Mouse (Mus musculus) heart, postnatal 0 days (tissue): ENCODE data around the gene Palld. TPM values are rescaled to one million over a fixed set of nuclear protein-coding genes. Genes with fewer than 3 reads are reported as not detected.

Experiments used
- ATAC-seq: fragments of 200-750 bp; cut with Nextera tagmentation; 2 replicates; pipeline ENCODE4 v1.8.0; 2017; ENCODE audit warnings: low read depth, moderate number of reproducible peaks, moderate library complexity; ENCODE audit not compliant: insufficient read depth
- DNase-seq: peaks from one replicate; pipeline ENCODE4 v3.0.0-alpha.2; 2016; ENCODE audit warnings: low spot score
- H3K27ac ChIP-seq: fragments of 300-500 bp; sonication (generic); 2 replicates; pipeline ENCODE4 v1.5.1; 2014; ENCODE audit warnings: low read depth, mild to moderate bottlenecking
- H3K27me3 ChIP-seq: fragments of 300-500 bp; sonication (generic); 2 replicates; pipeline ENCODE4 v1.6.1; 2014; ENCODE audit warnings: low read length, mixed read lengths; ENCODE audit not compliant: control insufficient read depth, insufficient read depth
- H3K36me3 ChIP-seq: fragments of 300-500 bp; sonication (generic); replicated peaks from 2 replicates; pipeline ENCODE4 v1.6.1; 2014; ENCODE audit warnings: low read length, mixed read lengths; ENCODE audit not compliant: control insufficient read depth, insufficient read depth
- H3K4me1 ChIP-seq: fragments of 300-500 bp; sonication (generic); 2 replicates; pipeline ENCODE4 v1.6.1; 2014; ENCODE audit warnings: antibody characterized with exemption; ENCODE audit not compliant: control insufficient read depth, insufficient read depth
- H3K4me2 ChIP-seq: fragments of 300-500 bp; sonication (generic); 2 replicates; pipeline ENCODE4 v1.6.1; 2014; ENCODE audit warnings: low read depth, mild to moderate bottlenecking, low read length, moderate library complexity
- H3K4me3 ChIP-seq: fragments of 300-500 bp; sonication (generic); 2 replicates; pipeline ENCODE4 v1.5.1; 2014; ENCODE audit warnings: low read depth, low read length
- H3K9ac ChIP-seq: fragments of 300-500 bp; sonication (generic); replicated peaks from 2 replicates; pipeline ENCODE4 v1.6.1; 2014; ENCODE audit warnings: low read depth, low read length, mixed read lengths
- H3K9me3 ChIP-seq: fragments of 300-500 bp; sonication (generic); replicated peaks from 2 replicates; pipeline ENCODE4 v1.6.1; 2016; ENCODE audit warnings: low read length; ENCODE audit not compliant: control insufficient read depth
- CTCF ChIP-seq: IDR thresholded peaks from 2 replicates; pipeline ENCODE4 v1.5.1; 2016; ENCODE audit warnings: antibody characterized with exemption, control low read depth, low read depth
- EP300 ChIP-seq: IDR thresholded peaks from 2 replicates; pipeline ENCODE4 v1.6.1; 2016; ENCODE audit warnings: antibody characterized with exemption, low read depth
- WGBS: fragments of 180-500 bp; shearing (Covaris S2); extraction: QIAGEN DNeasy Blood & Tissue Kit; methylation state at CpG from one replicate; pipeline ENCODE4 v1.1.7; 2014; 5-methylcytosine and 5-hydroxymethylcytosine counted together
- polyA plus RNA-seq: library from polyadenylated mRNA; unstranded; fragments of >200 nt; fragmentation: Nextera tagmentation; extraction: Ambion mirVana; gene quantifications from 2 replicates; pipeline ENCODE4 v1.2.1, GENCODE M21; 2015
- total RNA-seq: library from RNA; depleted of rRNA; stranded (reverse); fragments of >200 nt; gene quantifications from 2 replicates; pipeline ENCODE4 v1.2.3, GENCODE M21; 2014; ENCODE audit warnings: low replicate concordance

Gene Palld
- total and polyA plus RNA-seq, 2 experiments from 2014 or later: 103 to 127 TPM

GRCm38 (mm10) chr8:61499035-61499434 is 403.5 kb downstream of the Palld start:
- peak; percentile 64 for TF ChIP-seq CTCF
- no peak for TF ChIP-seq EP300
- Histone ChIP-seq H3K27me3 (no peaks in the 10 kb centered on the region), H3K27ac (no peak overlapping the region), H3K4me2 (no peak overlapping the region), H3K4me1 (no peaks in the 10 kb centered on the region), H3K36me3 (peaks cover 27% of the 10 kb centered on the region), H3K9me3 (no peaks in the 10 kb centered on the region), H3K4me3 (no peak overlapping the region), H3K9ac (no peak overlapping the region)
- DNase-seq (peak; percentile 33), ATAC-seq (no peak)
- 55% methylated on average over 4 of the region's 4 CpGs for WGBS

GRCm38 (mm10) chr8:61497110-61497509 is 405.4 kb downstream of the Palld start:
- TF ChIP-seq CTCF (no peak), EP300 (no peak)
- H3K27me3 ChIP-seq: no peaks in the 10 kb centered on the region
- H3K27ac ChIP-seq: no peak overlapping the region
- no peak overlapping the region for H3K4me3 ChIP-seq
- no peak for ATAC-seq
- WGBS: 82% methylated on average over 4 of the region's 4 CpGs
- no peaks in the 10 kb centered on the region for H3K9me3 ChIP-seq
- no peak overlapping the region for H3K9ac ChIP-seq
- H3K4me1 ChIP-seq: no peaks in the 10 kb centered on the region
- H3K4me2 ChIP-seq: no peak overlapping the region
- DNase-seq: no peak
- H3K36me3 ChIP-seq: peaks cover 32% of the 10 kb centered on the region

- peak overlapping the region; percentile 80 for H3K9ac ChIP-seq
- no peak for ATAC-seq
- 87% methylated on average over 8 of the region's 8 CpGs for WGBS
- no peak for DNase-seq
- no peak for TF ChIP-seq EP300
- TF ChIP-seq CTCF: no peak
- H3K4me3 ChIP-seq: peak overlapping the region; percentile 65
- H3K4me1 ChIP-seq: peaks cover 3% of the 10 kb centered on the region; the same call in 1 of the 2 replicates
- H3K27ac ChIP-seq: no peak overlapping the region
- peaks cover 21% of the 10 kb centered on the region for H3K36me3 ChIP-seq
- peak overlapping the region; percentile 70 for H3K4me2 ChIP-seq
- H3K27me3 ChIP-seq: no peaks in the 10 kb centered on the region
- H3K9me3 ChIP-seq: no peaks in the 10 kb centered on the region
Observed at GRCm38 (mm10) chr8:61488631-61489030, 413.9 kb downstream of the Palld start.

- peaks cover 13% of the 10 kb centered on the region; the same call in 1 of the 2 replicates for H3K36me3 ChIP-seq
- no peaks in the 10 kb centered on the region for H3K9me3 ChIP-seq
- TF ChIP-seq CTCF: no peak
- no peak for TF ChIP-seq EP300
- no peaks in the 10 kb centered on the region for H3K27me3 ChIP-seq
- peak within 1 kb of the TSS; percentile 70 for H3K4me2 ChIP-seq
- DNase-seq: peak; percentile 96
- H3K27ac ChIP-seq: peak within 1 kb of the TSS; percentile 95
- peak within 1 kb of the TSS; percentile 80 for H3K9ac ChIP-seq
- ATAC-seq: peak; percentile 95
- peaks cover 3% of the 10 kb centered on the region; the same call in 1 of the 2 replicates for H3K4me1 ChIP-seq
- 2% methylated on average over 29 of the region's 29 CpGs for WGBS
- peak within 1 kb of the TSS; percentile 65 for H3K4me3 ChIP-seq
Observed at GRCm38 (mm10) chr8:61487597-61488156, 414.8 kb downstream of the Palld start, which contains the start of gene Cbr4. Gene Cbr4 (plus strand): TSS chr8:61487734.

- DNase-seq: no peak
- H3K9me3 ChIP-seq: no peaks in the 10 kb centered on the region
- H3K36me3 ChIP-seq: peaks cover 9% of the 10 kb centered on the region; the same call in 1 of the 2 replicates
- H3K27ac ChIP-seq: no peak overlapping the region
- peak overlapping the region; percentile 65; the same call in 1 of the 2 replicates for H3K4me3 ChIP-seq
- no peak for ATAC-seq
- H3K4me1 ChIP-seq: peaks cover 3% of the 10 kb centered on the region; the same call in 1 of the 2 replicates
- no peak overlapping the region for H3K4me2 ChIP-seq
- WGBS: 91% methylated on average over 2 of the region's 2 CpGs
- no peaks in the 10 kb centered on the region for H3K27me3 ChIP-seq
- no peak overlapping the region for H3K9ac ChIP-seq
- TF ChIP-seq CTCF (no peak), EP300 (no peak)
Observed at GRCm38 (mm10) chr8:61486923-61487529, 415.5 kb downstream of the Palld start.
